Mouse (Mus musculus): ENCODE results near the gene 1700024G13Rik.
"Not testable (repeated sequence)": the region's sequence is repeated elsewhere in the genome, so short reads cannot be mapped to it uniquely, and the experiment has no call there.

- not testable (repeated sequence) for TF ChIP-seq CTCF (IDR thresholded peaks at IDR 0.05; ENCODE audit: control insufficient read depth, insufficient read depth, low read length); POLR2A (IDR thresholded peaks at IDR 0.05; ENCODE audit: borderline replicate concordance, control insufficient read depth, low read depth, low read length)
Observed at GRCm38 (mm10) chr14:32351181-32351920, 36.8 kb downstream of the 1700024G13Rik start.
